Mouse (Mus musculus) erythroblast, embryonic 14.5 days (primary cell): ENCODE data around the gene Kat6b.

Experiments
- GATA1 ChIP-seq: IDR thresholded peaks from 2 replicates; pipeline ENCODE4 v1.6.1; 2012; ENCODE audit warnings: low read length, inconsistent platforms, mixed read lengths
- TAL1 ChIP-seq: IDR thresholded peaks from 3 replicates; pipeline ENCODE4 v1.6.1; 2012; ENCODE audit warnings: low read length, inconsistent platforms, mixed read lengths

- TF ChIP-seq GATA1 (no peak), TAL1 (no peak)
Measured at GRCm38 (mm10) chr14:21625946-21626345, 144.7 kb downstream of the Kat6b start.
